Mouse (Mus musculus): ENCODE data around the gene Hoxb6. TPM values are rescaled to one million over a fixed set of nuclear protein-coding genes. Genes with fewer than 3 reads are reported as not detected.

The Hoxb6 gene
- total and polyA plus RNA-seq, 3 experiments = 0.53 to 1.1 TPM; not detected in 1

GRCm38 (mm10) chr11:96289837-96290236, 2.4 kb upstream of the Hoxb6 start:
- H3K4me1 ChIP-seq (ENCODE audit: control insufficient read depth in 1 of 2, insufficient read depth in 2 of 2) = peaks cover 2 to 24% of the 10 kb centered on the region in 2 experiments; a peak in 2 of 4 replicates
- peaks cover 93% of the 10 kb centered on the region for H3K27me3 ChIP-seq (replicated peaks)
- in situ Hi-C loops (cut with MboI; ENCODE audit: low pct_ligation_motif_present, low pct_unique_long_range_greater_than_20kb, low sequenced_read_pairs) (loop anchor here (10.0 kb wide), 1 partner anchor 575 kb away; no protein-coding TSS in a partner anchor), dilution Hi-C loops (cut with MboI; ENCODE audit: extremely low pct_ligation_motif_present, extremely low pct_unique_long_range_greater_than_20kb, low sequenced_read_pairs) (no loop called here)
- H3K27ac ChIP-seq (ENCODE audit: insufficient read depth, low read depth) = no peak overlapping the region
- no peaks in the 10 kb centered on the region for H3K36me3 ChIP-seq (replicated peaks in 1 of 2; ENCODE audit: control insufficient read depth in 1 of 2, insufficient read depth in 1 of 2, low read length in 1 of 2)
- peaks cover 15% of the 10 kb centered on the region for H3K9me3 ChIP-seq (replicated peaks; ENCODE audit: low read length)
- H3K79me2 ChIP-seq (replicated peaks; ENCODE audit: control insufficient read depth, extremely low read depth, insufficient read depth, poor library complexity, severe bottlenecking) = no peaks in the 10 kb centered on the region
- no peak overlapping the region for H3K4me3 ChIP-seq (replicated peaks in 1 of 3; ENCODE audit: low read depth in 2 of 3, low read length in 2 of 3, poor library complexity in 1 of 3)
- H3K9ac ChIP-seq (ENCODE audit: insufficient read depth, low read depth) = no peak overlapping the region
- TF ChIP-seq CHD1 (IDR thresholded peaks at IDR 0.05; ENCODE audit: low read depth, low read length) = no peak
- no peak for TF ChIP-seq JUN (IDR thresholded peaks at IDR 0.05; ENCODE audit: insufficient read depth, low read depth, low read length)
- TF ChIP-seq RAD21 (IDR thresholded peaks at IDR 0.05; ENCODE audit: low read depth, low read length) = no peak
- no peak for TF ChIP-seq NELFE (IDR thresholded peaks at IDR 0.05; ENCODE audit: low read depth, low read length)
- TF ChIP-seq E2F4 (IDR thresholded peaks at IDR 0.05; ENCODE audit: insufficient replicate concordance, low read depth, low read length) = no peak
- no peak for TF ChIP-seq TCF12 (IDR thresholded peaks at IDR 0.05; ENCODE audit: low read depth, low read length)
- no peak for TF ChIP-seq ZMIZ1 (IDR thresholded peaks at IDR 0.05; ENCODE audit: low read depth, low read length)
- TF ChIP-seq UBTF (IDR thresholded peaks at IDR 0.05; ENCODE audit: low read depth, low read length) = no peak
- no peak for TF ChIP-seq HCFC1 (IDR thresholded peaks at IDR 0.05; ENCODE audit: low read depth, low read length)
- no peak for TF ChIP-seq MYC (IDR thresholded peaks at IDR 0.05; ENCODE audit: low read depth, low read length)
- no peak for TF ChIP-seq POLR2A (IDR thresholded peaks at IDR 0.05; ENCODE audit: low read depth, low read length)
- TF ChIP-seq CTCF (conservative IDR thresholded peaks at IDR 0.05 in 1 of 2, IDR thresholded peaks at IDR 0.05 in 1 of 2; ENCODE audit: low read depth in 2 of 2, low read length in 2 of 2) = no peak
- no peak for TF ChIP-seq MXI1 (IDR thresholded peaks at IDR 0.05; ENCODE audit: low read depth, low read length)
- TF ChIP-seq MAX (IDR thresholded peaks at IDR 0.05; ENCODE audit: low read length) = no peak
- TF ChIP-seq MAFK (IDR thresholded peaks at IDR 0.05; ENCODE audit: insufficient replicate concordance, low read length) = no peak
- H3K4me2 ChIP-seq (ENCODE audit: insufficient read depth, low read depth, poor library complexity, severe bottlenecking) = no peak overlapping the region
- DNase-seq (ENCODE audit: extremely low read depth) = no peak

GRCm38 (mm10) chr11:96290705-96291355, 1.4 kb upstream of the Hoxb6 start:
- Histone ChIP-seq H3K4me3 (replicated peaks in 1 of 3; ENCODE audit: low read depth in 2 of 3, low read length in 2 of 3, poor library complexity in 1 of 3) (no peak overlapping the region), H3K36me3 (replicated peaks in 1 of 2; ENCODE audit: control insufficient read depth in 1 of 2, insufficient read depth in 1 of 2, low read length in 1 of 2) (no peaks in the 10 kb centered on the region), H3K4me2 (ENCODE audit: insufficient read depth, low read depth, poor library complexity, severe bottlenecking) (no peak overlapping the region), H3K4me1 (ENCODE audit: control insufficient read depth in 1 of 2, insufficient read depth in 2 of 2) (peaks cover 2 to 32% of the 10 kb centered on the region in 2 experiments; a peak in 2 of 4 replicates), H3K27ac (ENCODE audit: insufficient read depth, low read depth) (no peak overlapping the region), H3K79me2 (replicated peaks; ENCODE audit: control insufficient read depth, extremely low read depth, insufficient read depth, poor library complexity, severe bottlenecking) (no peaks in the 10 kb centered on the region), H3K9ac (ENCODE audit: insufficient read depth, low read depth) (no peak overlapping the region), H3K9me3 (replicated peaks; ENCODE audit: low read length) (peaks cover 12% of the 10 kb centered on the region), H3K27me3 (replicated peaks) (peaks cover 92% of the 10 kb centered on the region)
- no peak for DNase-seq (ENCODE audit: extremely low read depth)
- in situ Hi-C loops (cut with MboI; ENCODE audit: low pct_ligation_motif_present, low pct_unique_long_range_greater_than_20kb, low sequenced_read_pairs) = loop anchor here (10.0 kb wide), 1 partner anchor 574 kb away; no protein-coding TSS in a partner anchor
- TF ChIP-seq TBP (conservative IDR thresholded peaks at IDR 0.05; ENCODE audit: low read depth, low read length) (no peak), CHD2 (IDR thresholded peaks at IDR 0.05; ENCODE audit: low read length) (no peak), USF1 (IDR thresholded peaks at IDR 0.05; ENCODE audit: low read depth, low read length) (no peak), ZC3H11A (IDR thresholded peaks at IDR 0.05; ENCODE audit: low read depth, low read length) (no peak), RCOR1 (conservative IDR thresholded peaks at IDR 0.05; ENCODE audit: low read depth, low read length) (no peak)
- dilution Hi-C loops (cut with MboI; ENCODE audit: extremely low pct_ligation_motif_present, extremely low pct_unique_long_range_greater_than_20kb, low sequenced_read_pairs) = no loop called here
